Mouse (Mus musculus): ENCODE results near the gene Slc12a8. TPM values are rescaled to one million over a fixed set of nuclear protein-coding genes. Genes with fewer than 3 reads are reported as not detected.

The Slc12a8 gene
- polyA plus RNA-seq, 1 experiment: 0.91 TPM

DNA sequence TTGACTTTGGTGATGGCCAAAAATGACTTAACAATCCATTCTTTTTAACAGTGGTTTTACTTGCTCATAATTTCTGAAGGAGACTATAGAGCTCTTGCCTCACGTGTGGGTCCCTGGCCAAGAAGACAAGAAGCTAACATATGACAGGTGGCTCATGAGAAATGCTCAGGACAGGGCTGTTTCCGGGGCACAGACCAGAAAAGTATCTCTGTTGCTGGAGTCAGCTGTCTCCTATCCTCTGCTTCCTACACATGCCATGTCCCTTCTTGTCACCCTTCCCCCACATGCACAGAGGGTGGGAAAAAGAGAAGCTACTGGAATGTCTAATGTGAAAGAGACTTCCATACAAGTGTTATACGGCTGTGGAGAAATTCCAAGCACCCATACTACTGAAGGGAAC lies 73.3 kb downstream of the Slc12a8 start:
- peaks cover 19% of the 10 kb centered on the region for H3K4me1 ChIP-seq (ENCODE audit: control insufficient read depth, insufficient read depth, low read length)
- TF ChIP-seq POLR2A (IDR thresholded peaks at IDR 0.05; ENCODE audit: low read depth, low read length) (no peak), CTCF (IDR thresholded peaks at IDR 0.05; ENCODE audit: borderline replicate concordance, insufficient read depth, low read length) (no peak)
- H3K27ac ChIP-seq (ENCODE audit: insufficient read depth, low read length): no peak overlapping the region
- no peak overlapping the region for H3K4me3 ChIP-seq (ENCODE audit: insufficient read depth, low read length)

DNA sequence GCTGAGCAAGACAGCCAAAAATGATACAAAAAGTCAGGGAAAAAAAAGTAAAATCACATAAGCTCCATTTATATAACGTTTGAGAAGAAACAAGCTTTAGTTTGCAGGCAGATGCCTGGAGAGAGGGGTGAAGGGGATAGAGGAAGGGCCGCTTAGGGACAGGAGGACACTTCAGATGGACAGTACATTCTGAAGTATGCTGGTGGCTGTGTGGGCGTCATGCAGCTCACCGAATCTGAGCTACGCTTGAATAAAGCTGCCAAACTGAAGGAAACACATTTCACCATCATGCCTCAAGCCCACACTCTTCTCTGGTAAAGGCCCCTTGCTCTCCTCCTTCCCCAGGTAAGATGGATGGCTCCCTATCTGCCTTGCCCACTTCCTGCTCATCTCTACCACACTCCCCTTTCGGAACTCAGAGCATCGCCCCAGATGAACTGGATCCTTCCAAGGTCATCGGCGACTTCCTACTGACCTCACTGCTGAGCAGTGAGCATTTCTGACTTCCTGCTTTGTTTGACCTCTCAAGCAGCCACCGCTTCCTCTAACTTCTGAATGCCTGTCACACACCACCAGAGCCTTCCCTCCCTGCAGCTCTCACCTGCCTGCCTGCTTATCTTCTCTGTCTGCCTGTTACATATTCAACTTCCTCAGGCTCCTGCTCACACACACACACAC lies 74.4 kb downstream of the Slc12a8 start:
- Histone ChIP-seq H3K4me1 (ENCODE audit: control insufficient read depth, insufficient read depth, low read length) (peaks cover 19% of the 10 kb centered on the region), H3K27ac (ENCODE audit: insufficient read depth, low read length) (no peak overlapping the region), H3K4me3 (ENCODE audit: insufficient read depth, low read length) (no peak overlapping the region)
- TF ChIP-seq POLR2A (IDR thresholded peaks at IDR 0.05; ENCODE audit: low read depth, low read length): no peak
- TF ChIP-seq CTCF (IDR thresholded peaks at IDR 0.05; ENCODE audit: borderline replicate concordance, insufficient read depth, low read length): no peak

DNA sequence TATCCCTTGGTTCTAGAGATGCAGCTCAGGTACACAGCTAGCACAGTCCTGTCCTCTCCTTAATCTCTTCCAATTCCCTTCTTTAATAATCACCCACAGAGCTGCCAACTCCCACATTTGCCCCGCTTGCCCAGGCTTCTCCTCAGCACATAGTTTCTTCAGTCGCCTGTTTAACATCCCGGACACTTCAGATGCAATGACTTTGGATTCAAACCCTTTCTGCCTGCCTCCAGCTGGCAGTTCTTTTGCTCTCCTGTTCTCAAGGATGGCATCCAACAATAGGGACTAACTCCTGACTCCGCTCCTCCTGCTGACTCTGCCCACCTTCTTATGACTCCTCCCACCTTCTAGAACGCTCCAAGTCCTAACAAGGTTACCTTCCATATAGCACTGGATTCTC lies 75.2 kb downstream of the Slc12a8 start:
- no peak overlapping the region for H3K27ac ChIP-seq (ENCODE audit: insufficient read depth, low read length)
- TF ChIP-seq POLR2A (IDR thresholded peaks at IDR 0.05; ENCODE audit: low read depth, low read length) (no peak), CTCF (IDR thresholded peaks at IDR 0.05; ENCODE audit: borderline replicate concordance, insufficient read depth, low read length) (no peak)
- peaks cover 19% of the 10 kb centered on the region for H3K4me1 ChIP-seq (ENCODE audit: control insufficient read depth, insufficient read depth, low read length)
- no peak overlapping the region for H3K4me3 ChIP-seq (ENCODE audit: insufficient read depth, low read length)

DNA sequence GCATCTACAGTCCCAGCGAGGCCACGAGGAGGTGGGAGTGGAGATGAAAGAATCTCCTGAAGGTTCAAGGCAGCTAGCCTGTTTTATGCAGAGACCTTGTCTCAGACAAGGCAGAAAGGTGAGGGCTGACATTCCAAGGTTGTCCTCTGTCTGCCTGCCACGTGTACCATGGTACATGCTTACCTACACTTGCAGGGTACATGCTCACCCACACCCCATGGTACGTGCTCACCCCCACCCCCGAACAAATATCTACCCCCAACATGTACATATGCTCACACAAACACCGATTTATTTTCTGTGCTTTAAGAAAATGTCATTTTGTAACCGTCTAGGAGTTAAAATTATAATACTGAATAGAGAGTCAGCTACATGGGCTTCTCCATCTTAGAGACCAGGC lies 76.3 kb downstream of the Slc12a8 start:
- no peak for TF ChIP-seq CTCF (IDR thresholded peaks at IDR 0.05; ENCODE audit: borderline replicate concordance, insufficient read depth, low read length)
- no peak for TF ChIP-seq POLR2A (IDR thresholded peaks at IDR 0.05; ENCODE audit: low read depth, low read length)
- Histone ChIP-seq H3K4me3 (ENCODE audit: insufficient read depth, low read length) (no peak overlapping the region), H3K27ac (ENCODE audit: insufficient read depth, low read length) (no peak overlapping the region), H3K4me1 (ENCODE audit: control insufficient read depth, insufficient read depth, low read length) (peaks cover 16% of the 10 kb centered on the region; the same call in 1 of the 2 replicates)

DNA sequence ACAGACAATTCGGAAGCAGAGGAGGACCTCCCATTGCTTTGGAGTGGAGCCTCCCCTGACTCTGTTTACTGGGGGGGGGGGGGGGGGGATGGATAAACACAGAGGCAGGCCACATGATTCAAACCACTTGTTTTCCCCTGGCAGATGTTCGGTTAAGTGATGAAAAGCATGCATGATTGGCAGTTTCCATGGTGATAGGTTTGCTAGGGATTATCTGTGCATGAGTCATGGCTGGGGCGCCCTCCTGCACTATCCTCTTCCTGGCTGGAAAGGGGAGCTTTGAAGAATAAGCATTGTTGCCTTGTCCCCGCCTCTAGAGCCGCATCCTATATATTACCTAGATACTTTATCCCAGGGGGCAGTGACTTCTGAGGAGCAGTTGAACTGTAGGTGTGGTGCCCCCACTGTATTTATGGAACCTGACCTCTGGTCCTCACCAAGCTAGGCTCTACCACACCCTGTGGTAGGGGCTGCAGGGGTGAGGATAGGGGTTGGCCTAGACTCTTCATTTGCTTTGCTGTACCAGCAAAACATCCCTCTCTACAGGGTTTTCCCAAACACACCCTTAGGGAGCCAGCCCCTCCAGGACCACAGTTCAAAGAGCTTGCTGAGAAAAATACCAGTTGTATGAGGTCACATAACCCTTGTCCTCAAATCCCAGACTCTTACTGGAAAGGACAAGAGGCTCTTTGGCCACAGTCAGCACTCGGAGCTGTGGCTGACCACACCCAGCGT lies 77.1 kb downstream of the Slc12a8 start:
- H3K27ac ChIP-seq (ENCODE audit: insufficient read depth, low read length): peak overlapping the region; percentile 63
- TF ChIP-seq POLR2A (IDR thresholded peaks at IDR 0.05; ENCODE audit: low read depth, low read length): no peak
- no peak for TF ChIP-seq CTCF (IDR thresholded peaks at IDR 0.05; ENCODE audit: borderline replicate concordance, insufficient read depth, low read length)

DNA sequence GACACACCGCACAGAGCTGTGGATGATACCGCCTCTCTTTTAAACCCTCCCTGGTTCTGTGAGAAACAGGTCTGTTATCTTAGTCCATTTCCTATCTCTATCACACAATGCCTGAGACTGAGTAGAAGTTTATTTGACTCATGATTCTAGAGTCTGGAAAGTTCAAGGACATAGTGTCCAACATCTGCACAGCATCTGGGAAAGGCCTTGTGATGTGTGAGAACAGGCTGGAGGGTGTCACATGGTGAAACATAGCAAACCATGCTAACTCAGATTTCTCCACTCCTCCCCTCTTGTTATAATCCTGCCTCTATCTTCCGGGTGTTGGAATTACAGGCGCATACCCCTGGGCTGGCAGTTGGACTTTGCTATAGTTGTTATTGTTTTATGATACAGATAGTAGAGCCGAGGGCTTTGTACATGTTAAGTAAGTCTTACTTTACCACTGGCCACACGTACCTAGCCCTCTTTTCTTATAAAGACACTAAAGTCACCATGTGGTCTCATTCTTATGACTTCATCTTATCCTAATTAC lies 78.2 kb downstream of the Slc12a8 start:
- TF ChIP-seq POLR2A (IDR thresholded peaks at IDR 0.05; ENCODE audit: low read depth, low read length) (no peak), CTCF (IDR thresholded peaks at IDR 0.05; ENCODE audit: borderline replicate concordance, insufficient read depth, low read length) (no peak)

More for the DNA sequence above, 77.1 kb downstream of the Slc12a8 start:
- peaks cover 16% of the 10 kb centered on the region; the same call in 1 of the 2 replicates for H3K4me1 ChIP-seq (ENCODE audit: control insufficient read depth, insufficient read depth, low read length)
- no peak overlapping the region for H3K4me3 ChIP-seq (ENCODE audit: insufficient read depth, low read length)

DNA sequence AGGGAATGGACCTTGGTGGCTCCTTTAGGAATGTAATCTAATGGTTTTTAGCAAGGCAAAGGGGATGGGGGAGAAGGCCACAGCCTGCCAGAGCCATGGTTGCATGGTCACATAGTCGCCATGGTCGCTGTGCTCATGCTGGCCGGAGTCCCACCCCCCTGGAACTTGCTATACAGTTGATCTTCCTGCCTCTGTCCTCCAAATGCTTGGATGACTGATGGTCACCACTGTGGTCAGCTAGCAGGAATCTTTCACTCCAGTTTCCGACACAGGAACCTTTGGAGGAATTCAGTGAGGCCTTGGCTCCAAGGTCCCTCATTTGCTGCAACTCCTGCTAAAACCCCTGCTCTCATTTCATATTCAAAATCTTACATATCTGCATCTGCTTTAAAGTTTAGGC lies 79.1 kb downstream of the Slc12a8 start:
- Histone ChIP-seq H3K4me1 (ENCODE audit: control insufficient read depth, insufficient read depth, low read length) (peaks cover 16% of the 10 kb centered on the region; the same call in 1 of the 2 replicates), H3K27ac (ENCODE audit: insufficient read depth, low read length) (no peak overlapping the region), H3K4me3 (ENCODE audit: insufficient read depth, low read length) (no peak overlapping the region)
- TF ChIP-seq POLR2A (IDR thresholded peaks at IDR 0.05; ENCODE audit: low read depth, low read length): no peak
- TF ChIP-seq CTCF (IDR thresholded peaks at IDR 0.05; ENCODE audit: borderline replicate concordance, insufficient read depth, low read length): no peak

More for the DNA sequence above, 78.2 kb downstream of the Slc12a8 start:
- Histone ChIP-seq H3K4me3 (ENCODE audit: insufficient read depth, low read length) (no peak overlapping the region), H3K27ac (ENCODE audit: insufficient read depth, low read length) (no peak overlapping the region), H3K4me1 (ENCODE audit: control insufficient read depth, insufficient read depth, low read length) (peaks cover 16% of the 10 kb centered on the region; the same call in 1 of the 2 replicates)

DNA sequence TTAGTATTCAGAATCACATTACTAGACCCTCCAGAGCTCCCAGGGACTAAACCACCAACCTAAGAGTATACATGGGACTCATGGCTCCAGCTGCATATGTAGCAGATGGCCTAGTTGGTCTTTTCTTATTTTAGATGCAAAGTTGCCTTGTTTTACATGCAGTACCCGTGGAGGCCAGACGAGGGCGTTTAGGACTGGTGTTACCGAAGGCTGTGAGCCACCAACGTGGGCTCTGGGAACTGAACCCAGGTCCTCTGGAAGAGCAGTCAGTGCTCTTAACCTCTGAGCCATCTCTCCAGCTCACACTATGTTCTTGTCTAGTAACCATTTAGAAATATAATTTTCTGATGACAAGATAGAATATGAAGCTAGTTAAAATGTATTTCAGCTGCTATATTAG lies 83.1 kb downstream of the Slc12a8 start:
- no peak overlapping the region for H3K27ac ChIP-seq (ENCODE audit: insufficient read depth, low read length)
- H3K4me3 ChIP-seq (ENCODE audit: insufficient read depth, low read length): no peak overlapping the region
- TF ChIP-seq POLR2A (IDR thresholded peaks at IDR 0.05; ENCODE audit: low read depth, low read length): no peak
- peak; percentile 38; the same call in 1 of the 2 replicates for TF ChIP-seq CTCF (IDR thresholded peaks at IDR 0.05; ENCODE audit: borderline replicate concordance, insufficient read depth, low read length)
- no peaks in the 10 kb centered on the region for H3K4me1 ChIP-seq (ENCODE audit: control insufficient read depth, insufficient read depth, low read length)

DNA sequence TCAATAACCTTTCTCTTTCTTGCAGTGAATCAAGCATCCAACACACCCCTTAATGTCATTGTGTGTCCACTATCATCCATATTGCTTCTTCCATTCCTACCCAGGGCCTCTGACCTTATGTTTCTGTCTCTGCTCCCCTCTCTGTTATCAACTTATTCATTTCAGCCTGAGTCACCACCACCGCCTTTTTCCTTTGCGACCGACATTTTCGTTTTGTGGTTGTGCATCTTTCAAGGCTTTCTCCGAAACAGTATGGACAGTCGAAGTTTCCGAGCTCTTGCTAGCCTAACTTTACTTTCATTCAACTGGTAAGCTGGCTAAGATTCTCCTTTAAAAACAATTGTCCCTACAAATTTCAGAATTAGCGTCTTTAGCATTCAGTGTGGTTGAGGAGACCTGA lies 84.2 kb downstream of the Slc12a8 start:
- Histone ChIP-seq H3K27ac (ENCODE audit: insufficient read depth, low read length) (no peak overlapping the region), H3K4me3 (ENCODE audit: insufficient read depth, low read length) (no peak overlapping the region), H3K4me1 (ENCODE audit: control insufficient read depth, insufficient read depth, low read length) (no peaks in the 10 kb centered on the region)
- TF ChIP-seq POLR2A (IDR thresholded peaks at IDR 0.05; ENCODE audit: low read depth, low read length) (no peak), CTCF (IDR thresholded peaks at IDR 0.05; ENCODE audit: borderline replicate concordance, insufficient read depth, low read length) (no peak)

All from embryonic fibroblast, embryonic 13.5 days (primary cell).